Mouse (Mus musculus) frontal cortex, postnatal 25 days (tissue): ENCODE results near the gene Gm17359.

Source experiments
- DNase-seq, 2 experiments: peaks; one replicate each; pipeline ENCODE4 v3.0.0; 2022; ENCODE audit warnings: low spot score in 2 of 2

Gene Gm17359

DNA sequence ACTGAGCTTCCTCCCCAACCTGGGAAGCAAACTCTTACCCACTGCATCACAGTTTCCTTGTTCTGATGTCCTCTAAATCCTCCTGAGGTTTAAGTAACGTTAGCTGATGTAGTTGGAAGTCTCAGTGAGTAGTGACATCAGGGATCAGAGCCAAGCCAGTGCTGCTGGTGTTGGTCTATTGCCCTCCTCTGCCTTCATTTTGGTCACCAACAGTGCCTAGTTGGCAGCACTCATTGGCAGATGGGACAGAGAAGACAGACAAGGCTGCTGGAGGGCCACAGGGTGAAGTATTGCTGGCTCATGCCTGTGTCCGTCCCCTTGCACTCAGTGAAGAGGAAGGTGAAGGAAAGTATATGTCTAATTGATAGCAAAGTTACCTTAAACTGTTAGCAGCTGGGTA, 139.5 kb downstream of the Gm17359 start:
- no peak for DNase-seq

- DNase-seq, result no peak
These were observed 141.9 kb downstream of the Gm17359 start for GRCm38 (mm10) chr3:79478400-79478799.

GRCm38 (mm10) chr3:79478880-79479279, 142.4 kb downstream of the Gm17359 start:
- DNase-seq, result no peak

DNA sequence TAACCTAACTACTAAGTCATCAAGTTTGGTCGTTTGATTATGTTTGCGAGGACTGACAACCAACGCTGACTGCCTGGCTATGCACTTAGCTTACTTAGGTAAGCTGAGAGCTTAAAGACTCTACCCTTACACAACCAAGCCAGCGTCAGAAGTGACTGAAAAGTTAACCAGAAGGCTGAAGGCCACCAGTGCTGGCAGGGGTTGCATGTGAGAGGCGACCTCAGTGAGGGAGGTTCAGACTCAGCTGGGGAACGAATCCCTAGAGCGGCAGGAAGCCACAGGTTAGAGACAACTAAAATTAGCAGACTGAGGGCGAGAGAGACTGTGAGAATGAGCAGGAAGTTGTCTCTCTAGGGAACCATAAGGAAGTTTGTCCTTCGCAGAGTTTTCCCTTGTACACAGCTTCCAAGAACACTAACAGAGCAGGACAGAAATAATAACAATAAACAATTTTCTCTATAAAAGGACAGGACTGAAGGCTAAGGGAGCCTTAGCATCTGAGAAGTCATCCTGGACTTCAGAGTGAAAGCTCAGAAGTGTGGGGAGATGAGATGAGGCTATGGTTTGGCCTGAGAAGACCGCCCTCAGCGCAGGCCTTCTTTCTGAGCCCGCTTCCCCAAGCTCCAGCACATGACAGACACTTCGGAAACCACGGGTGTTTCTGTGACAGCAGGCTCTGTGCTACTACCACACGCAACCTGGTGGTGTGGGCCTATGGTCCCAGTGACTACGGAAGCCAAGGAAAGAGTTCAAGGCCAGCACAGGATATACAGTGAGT, 148.0 kb downstream of the Gm17359 start:
- no peak for DNase-seq

DNA sequence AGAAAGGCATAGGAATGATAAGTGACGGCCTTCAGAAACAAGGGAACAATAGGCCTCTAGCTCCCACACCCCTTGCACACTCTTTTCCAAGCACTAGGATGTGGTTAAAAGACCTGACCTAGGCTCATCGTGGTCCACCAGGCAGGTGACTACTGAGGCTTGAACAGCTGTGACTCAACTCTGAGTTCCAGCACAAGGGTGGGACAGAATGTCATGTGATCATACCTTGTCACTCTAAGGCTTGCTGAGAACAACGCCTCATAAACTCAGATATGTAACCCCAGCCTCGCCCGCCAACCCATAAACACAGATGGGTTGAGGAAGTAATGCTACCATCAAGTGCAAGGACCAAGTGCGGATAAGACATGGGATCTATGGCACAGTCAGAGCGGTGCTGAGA, 151.6 kb downstream of the Gm17359 start:
- DNase-seq, result no peak

DNA sequence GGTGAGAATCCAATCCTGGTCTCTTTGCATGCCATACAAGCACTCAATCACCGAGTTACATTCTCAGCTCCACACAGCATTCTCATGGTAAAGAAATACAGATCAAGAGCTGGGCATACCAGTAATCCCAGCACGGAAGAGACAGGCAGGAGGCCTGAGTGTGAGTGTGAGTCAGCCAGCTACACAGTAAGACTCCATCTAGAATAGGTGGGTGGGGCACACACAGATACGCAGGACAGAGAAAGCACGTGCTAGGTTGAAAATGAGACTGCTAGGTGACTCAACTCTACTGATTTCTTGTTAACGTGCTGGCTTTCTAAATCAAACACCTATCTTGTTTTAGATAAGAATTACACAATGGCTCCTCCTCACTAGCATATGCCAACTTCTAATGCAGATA, 153.6 kb downstream of the Gm17359 start:
- no peak for DNase-seq

- no peak for DNase-seq
These were observed 155.2 kb downstream of the Gm17359 start for GRCm38 (mm10) chr3:79491614-79492013.

DNA sequence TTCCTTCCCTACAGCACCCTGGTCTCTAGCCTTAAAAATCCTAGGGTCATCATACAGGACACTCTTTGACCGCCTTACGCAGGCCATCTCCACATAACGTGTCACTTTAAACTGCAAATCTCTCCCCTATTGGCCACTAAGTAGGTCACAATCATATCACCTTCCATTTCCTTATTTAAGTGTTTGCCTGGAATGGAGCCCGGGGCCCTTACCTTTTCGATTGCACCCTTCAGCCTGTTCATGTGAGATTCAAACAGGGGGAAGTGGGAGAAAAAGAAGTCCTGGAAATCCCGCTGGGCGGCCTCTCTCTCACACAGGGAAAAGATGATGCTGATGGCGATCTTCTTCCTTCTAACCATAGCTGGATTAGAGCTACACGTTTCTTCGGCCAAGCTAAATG, 156.6 kb downstream of the Gm17359 start:
- no peak for DNase-seq

DNA sequence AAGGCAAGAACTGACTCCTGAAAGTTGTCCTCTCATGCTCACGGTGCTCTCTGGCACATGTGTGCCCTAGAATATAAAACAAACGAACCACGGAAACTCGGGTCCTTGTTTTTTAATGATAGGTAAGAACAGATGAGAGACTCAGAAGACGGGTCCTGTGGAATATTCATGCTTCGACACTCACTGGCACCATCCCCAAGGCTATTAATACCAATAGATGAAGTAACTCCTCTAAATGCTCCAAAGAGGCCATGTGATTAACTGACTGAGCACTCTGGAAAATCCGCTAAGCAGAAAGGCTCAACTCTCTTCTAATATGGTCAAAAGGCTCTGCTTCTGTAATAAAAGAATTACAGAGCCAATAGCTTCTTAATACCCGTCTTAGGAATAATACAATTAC, 157.6 kb downstream of the Gm17359 start:
- DNase-seq, result no peak

GRCm38 (mm10) chr3:79495151-79495550, 158.7 kb downstream of the Gm17359 start:
- no peak for DNase-seq

- DNase-seq, result no peak
These were observed 160.2 kb downstream of the Gm17359 start for GRCm38 (mm10) chr3:79496668-79497067.

- no peak for DNase-seq
These were observed 163.8 kb downstream of the Gm17359 start for GRCm38 (mm10) chr3:79500279-79500678.

DNA sequence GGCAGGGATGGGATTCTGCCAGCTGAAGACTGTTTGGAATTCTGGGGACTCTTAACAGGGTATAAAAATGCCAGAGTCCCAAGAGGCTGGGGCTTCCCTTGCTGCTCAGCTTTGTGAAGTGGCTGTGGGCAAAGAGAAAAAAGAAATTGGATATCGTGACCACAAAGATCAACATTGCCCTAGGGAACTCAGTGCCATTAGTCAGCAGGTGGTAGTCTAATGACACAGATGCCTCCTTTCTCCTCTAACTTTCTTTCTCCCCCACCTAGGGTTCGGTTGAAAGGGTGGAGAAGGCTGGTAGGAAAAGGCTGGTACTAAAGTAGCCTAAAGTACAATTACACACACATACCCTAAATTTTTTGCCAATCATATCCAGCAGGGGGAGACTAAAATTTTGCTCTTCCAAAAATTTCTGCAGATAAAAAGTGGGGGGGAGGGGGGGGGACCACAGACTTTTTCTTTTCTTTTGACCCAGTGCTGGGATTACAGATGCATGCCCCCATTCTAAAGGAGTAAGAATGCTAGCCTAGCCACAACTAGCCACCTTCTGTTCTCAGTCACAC, 164.8 kb downstream of the Gm17359 start:
- DNase-seq, result no peak
